Mouse (Mus musculus): ENCODE data around the gene Scd4. TPM values are rescaled to one million over a fixed set of nuclear protein-coding genes. Genes with fewer than 3 reads are reported as not detected.
A peak's percentile ranks its signal among the peaks of the same experiment; 100 is the strongest.

The Scd4 gene
- polyA plus RNA-seq, 1 experiment: not detected

DNA sequence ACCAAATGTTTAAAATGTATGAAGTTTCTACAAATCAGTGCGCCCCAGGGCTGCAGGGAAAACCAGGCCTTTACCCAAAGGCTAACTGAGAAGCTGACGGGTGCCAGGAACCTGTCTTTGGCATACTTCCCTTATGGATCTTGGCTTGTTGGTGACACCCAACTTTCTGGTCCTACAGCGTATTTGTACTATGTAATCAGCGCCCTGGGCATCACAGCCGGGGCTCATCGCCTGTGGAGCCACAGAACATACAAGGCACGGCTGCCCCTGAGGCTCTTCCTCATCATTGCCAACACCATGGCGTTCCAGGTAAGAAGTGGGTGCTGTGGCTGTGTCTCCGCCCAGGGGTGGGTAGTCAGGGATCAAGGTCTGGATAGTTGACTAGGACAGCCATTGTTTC, 35.0 kb upstream of the Scd4 start:
- peak overlapping the region; percentile 7; the same call in 1 of the 2 replicates for H3K27ac ChIP-seq (ENCODE audit: insufficient read depth, low read depth, low read length)
- WGBS: 11% methylated on average over 9 of the region's 9 CpGs
- no peak for TF ChIP-seq CTCF (IDR thresholded peaks at IDR 0.05; ENCODE audit: insufficient read depth, low read depth, low read length)
- peaks cover 35% of the 10 kb centered on the region for H3K4me1 ChIP-seq (ENCODE audit: control insufficient read depth, insufficient read depth, low read length)
- peak overlapping the region; percentile 47 for H3K4me3 ChIP-seq (ENCODE audit: insufficient read depth, low read depth, low read length)

GRCm38 (mm10) chr19:44299078-44299477, 33.8 kb upstream of the Scd4 start:
- Histone ChIP-seq H3K4me3 (ENCODE audit: insufficient read depth, low read depth, low read length) (peak overlapping the region; percentile 47), H3K4me1 (ENCODE audit: control insufficient read depth, insufficient read depth, low read length) (peaks cover 35% of the 10 kb centered on the region), H3K27ac (ENCODE audit: insufficient read depth, low read depth, low read length) (no peak overlapping the region)
- no peak for TF ChIP-seq POLR2A (IDR thresholded peaks at IDR 0.05; ENCODE audit: insufficient read depth, low read depth, low read length)
- no peak for TF ChIP-seq CTCF (IDR thresholded peaks at IDR 0.05; ENCODE audit: insufficient read depth, low read depth, low read length)
- WGBS: 25% methylated on average over 9 of the region's 9 CpGs

- H3K27ac ChIP-seq (ENCODE audit: insufficient read depth, low read depth, low read length): peak overlapping the region; percentile 55
- H3K4me1 ChIP-seq (ENCODE audit: control insufficient read depth, insufficient read depth, low read length): peaks cover 40% of the 10 kb centered on the region
- no peak for TF ChIP-seq CTCF (IDR thresholded peaks at IDR 0.05; ENCODE audit: insufficient read depth, low read depth, low read length)
- no peak for TF ChIP-seq POLR2A (IDR thresholded peaks at IDR 0.05; ENCODE audit: insufficient read depth, low read depth, low read length)
- peak overlapping the region; percentile 22 for H3K4me3 ChIP-seq (ENCODE audit: insufficient read depth, low read depth, low read length)
- WGBS: 18% methylated on average over 6 of the region's 6 CpGs
These were observed 33.0 kb upstream of the Scd4 start for GRCm38 (mm10) chr19:44299902-44300301.

DNA sequence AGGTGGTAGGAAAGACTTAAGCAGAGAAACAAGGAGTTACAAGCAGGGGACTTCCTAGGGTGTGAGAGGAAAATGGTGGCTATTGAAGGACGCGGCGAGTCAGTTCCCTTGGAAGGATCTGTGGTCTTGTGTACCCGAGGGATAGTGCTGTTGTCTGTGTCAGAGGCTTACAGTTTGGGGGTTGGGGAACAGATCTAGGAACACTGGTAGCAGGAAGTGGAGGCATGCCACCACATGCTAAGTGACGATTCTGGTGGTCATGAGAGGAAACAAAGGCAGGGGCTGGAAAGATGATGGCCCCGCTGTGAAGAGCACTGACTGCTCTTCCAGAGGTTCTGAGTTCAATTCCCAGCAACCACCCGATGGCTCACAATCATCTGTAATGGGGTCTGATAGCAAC, 32.4 kb upstream of the Scd4 start:
- 36% methylated on average over 7 of the region's 7 CpGs for WGBS
- H3K4me3 ChIP-seq (ENCODE audit: insufficient read depth, low read depth, low read length): peak overlapping the region; percentile 22; the same call in 1 of the 2 replicates
- TF ChIP-seq POLR2A (IDR thresholded peaks at IDR 0.05; ENCODE audit: insufficient read depth, low read depth, low read length) (no peak), CTCF (IDR thresholded peaks at IDR 0.05; ENCODE audit: insufficient read depth, low read depth, low read length) (no peak)
- peak overlapping the region; percentile 64 for H3K27ac ChIP-seq (ENCODE audit: insufficient read depth, low read depth, low read length)
- H3K4me1 ChIP-seq (ENCODE audit: control insufficient read depth, insufficient read depth, low read length): peaks cover 44% of the 10 kb centered on the region

DNA sequence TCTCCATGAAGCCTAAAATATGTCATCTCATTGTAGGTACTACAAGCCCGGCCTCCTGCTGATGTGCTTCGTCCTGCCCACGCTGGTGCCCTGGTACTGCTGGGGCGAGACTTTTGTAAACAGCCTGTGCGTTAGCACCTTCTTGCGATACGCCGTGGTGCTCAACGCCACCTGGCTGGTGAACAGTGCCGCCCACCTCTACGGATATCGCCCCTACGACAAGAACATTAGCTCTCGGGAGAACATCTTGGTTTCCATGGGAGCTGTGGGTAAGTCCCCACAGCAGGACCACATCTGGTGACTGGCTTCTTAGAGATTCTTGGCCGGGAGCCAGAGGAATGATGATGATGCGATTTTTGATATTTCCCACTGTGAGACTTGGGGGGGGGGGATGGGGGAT, 31.7 kb upstream of the Scd4 start:
- peaks cover 47% of the 10 kb centered on the region for H3K4me1 ChIP-seq (ENCODE audit: control insufficient read depth, insufficient read depth, low read length)
- peak overlapping the region; percentile 64 for H3K27ac ChIP-seq (ENCODE audit: insufficient read depth, low read depth, low read length)
- peak overlapping the region; percentile 23 for H3K4me3 ChIP-seq (ENCODE audit: insufficient read depth, low read depth, low read length)
- WGBS: 25% methylated on average over 16 of the region's 16 CpGs
- TF ChIP-seq POLR2A (IDR thresholded peaks at IDR 0.05; ENCODE audit: insufficient read depth, low read depth, low read length): no peak
- no peak for TF ChIP-seq CTCF (IDR thresholded peaks at IDR 0.05; ENCODE audit: insufficient read depth, low read depth, low read length)

- TF ChIP-seq POLR2A (IDR thresholded peaks at IDR 0.05; ENCODE audit: insufficient read depth, low read depth, low read length) (no peak), CTCF (IDR thresholded peaks at IDR 0.05; ENCODE audit: insufficient read depth, low read depth, low read length) (no peak)
- H3K27ac ChIP-seq (ENCODE audit: insufficient read depth, low read depth, low read length): no peak overlapping the region
- H3K4me1 ChIP-seq (ENCODE audit: control insufficient read depth, insufficient read depth, low read length): peaks cover 47% of the 10 kb centered on the region
- no peak overlapping the region for H3K4me3 ChIP-seq (ENCODE audit: insufficient read depth, low read depth, low read length)
- whole genome bisulfite sequencing: 33% methylated on average over 9 of the region's 9 CpGs
These were observed 31.1 kb upstream of the Scd4 start for GRCm38 (mm10) chr19:44301671-44302305.

DNA sequence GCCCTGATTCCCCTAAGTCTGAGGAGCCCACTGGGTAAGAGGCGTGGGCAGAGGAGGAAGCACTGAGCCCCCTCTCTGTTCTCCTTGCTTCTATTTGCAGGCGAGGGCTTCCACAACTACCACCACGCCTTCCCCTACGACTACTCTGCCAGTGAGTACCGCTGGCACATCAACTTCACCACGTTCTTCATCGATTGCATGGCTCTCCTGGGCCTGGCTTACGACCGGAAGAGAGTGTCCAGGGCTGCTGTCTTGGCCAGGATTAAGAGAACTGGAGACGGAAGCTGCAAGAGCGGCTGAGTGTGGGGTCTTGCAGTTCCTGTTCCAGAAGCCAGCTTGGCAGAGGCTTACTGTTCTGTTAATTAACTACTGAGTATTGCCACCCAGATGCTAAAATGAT, 30.0 kb upstream of the Scd4 start:
- no peak overlapping the region for H3K4me3 ChIP-seq (ENCODE audit: insufficient read depth, low read depth, low read length)
- peak overlapping the region; percentile 47 for H3K27ac ChIP-seq (ENCODE audit: insufficient read depth, low read depth, low read length)
- H3K4me1 ChIP-seq (ENCODE audit: control insufficient read depth, insufficient read depth, low read length): peaks cover 45% of the 10 kb centered on the region
- WGBS: 21% methylated on average over 11 of the region's 11 CpGs
- no peak for TF ChIP-seq CTCF (IDR thresholded peaks at IDR 0.05; ENCODE audit: insufficient read depth, low read depth, low read length)
- TF ChIP-seq POLR2A (IDR thresholded peaks at IDR 0.05; ENCODE audit: insufficient read depth, low read depth, low read length): no peak

DNA sequence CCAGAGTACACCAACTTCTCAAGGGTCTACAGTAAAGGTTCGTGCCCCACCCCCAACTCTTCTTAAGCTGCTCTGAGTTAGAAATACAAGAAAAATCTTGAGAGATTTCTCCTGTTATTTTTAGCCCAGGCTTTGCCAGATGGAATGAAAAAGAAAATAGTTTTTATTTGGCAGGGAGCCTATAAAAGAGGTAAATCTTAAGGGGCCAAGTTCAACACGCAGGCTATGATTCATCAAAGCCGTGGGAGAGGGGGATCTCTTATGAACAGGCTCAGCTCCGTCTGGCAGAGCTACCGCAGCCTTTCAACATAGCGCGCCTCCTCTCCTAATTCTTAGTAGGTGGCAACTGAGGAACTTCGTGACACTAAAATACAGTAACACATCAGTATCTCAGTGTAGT, 29.4 kb upstream of the Scd4 start:
- no peak for TF ChIP-seq CTCF (IDR thresholded peaks at IDR 0.05; ENCODE audit: insufficient read depth, low read depth, low read length)
- no peak for TF ChIP-seq POLR2A (IDR thresholded peaks at IDR 0.05; ENCODE audit: insufficient read depth, low read depth, low read length)
- peak overlapping the region; percentile 47 for H3K27ac ChIP-seq (ENCODE audit: insufficient read depth, low read depth, low read length)
- no peak overlapping the region for H3K4me3 ChIP-seq (ENCODE audit: insufficient read depth, low read depth, low read length)
- WGBS: 20% methylated on average over 8 of the region's 8 CpGs
- peaks cover 43% of the 10 kb centered on the region for H3K4me1 ChIP-seq (ENCODE audit: control insufficient read depth, insufficient read depth, low read length)

GRCm38 (mm10) chr19:44304419-44304818, 28.5 kb upstream of the Scd4 start:
- Histone ChIP-seq H3K27ac (ENCODE audit: insufficient read depth, low read depth, low read length) (peak overlapping the region; percentile 9), H3K4me3 (ENCODE audit: insufficient read depth, low read depth, low read length) (no peak overlapping the region), H3K4me1 (ENCODE audit: control insufficient read depth, insufficient read depth, low read length) (peaks cover 40% of the 10 kb centered on the region)
- WGBS: 44% methylated on average over 10 of the region's 10 CpGs
- TF ChIP-seq CTCF (IDR thresholded peaks at IDR 0.05; ENCODE audit: insufficient read depth, low read depth, low read length) (no peak), POLR2A (IDR thresholded peaks at IDR 0.05; ENCODE audit: insufficient read depth, low read depth, low read length) (no peak)

Data from olfactory bulb, adult 2 months (tissue).